Mouse (Mus musculus): Measurements from ENCODE around the gene Dnajb11. TPM values are rescaled to one million over a fixed set of nuclear protein-coding genes. Genes with fewer than 3 reads are reported as not detected.

The Dnajb11 gene
- polyA plus RNA-seq, 1 experiment from 2014 or later = 96.8 TPM

DNA sequence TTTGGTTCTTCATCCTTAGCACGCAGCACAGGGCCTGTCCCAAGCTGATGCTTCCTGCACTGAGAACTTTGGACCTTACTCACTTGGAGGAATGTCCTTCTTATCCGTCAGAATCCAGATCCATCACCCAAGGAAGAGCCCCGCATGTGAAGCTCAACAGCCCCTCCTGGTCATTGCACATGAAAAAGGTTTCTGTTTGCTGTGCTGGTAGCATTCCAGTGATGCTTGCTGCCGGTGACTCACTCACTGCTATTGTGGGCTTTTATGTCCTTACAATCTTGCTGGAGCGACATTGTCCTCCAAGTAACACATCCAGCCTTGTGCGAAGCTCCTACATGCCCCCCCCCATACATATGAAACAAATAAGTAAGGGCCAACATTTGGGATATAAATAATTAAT is 55.2 kb downstream of the Dnajb11 start:
- H3K27me3 ChIP-seq (replicated peaks; ENCODE audit: control insufficient read depth, insufficient read depth, low read length) = no peaks in the 10 kb centered on the region
- no peak for ATAC-seq
- no peak overlapping the region for H3K27ac ChIP-seq (ENCODE audit: low read depth, low read length)
- H3K4me1 ChIP-seq (ENCODE audit: control insufficient read depth, insufficient read depth, low read depth, low read length) = no peaks in the 10 kb centered on the region
- H3K4me3 ChIP-seq (ENCODE audit: low read length) = no peak overlapping the region
- H3K4me2 ChIP-seq (ENCODE audit: low read length) = no peak overlapping the region
- no peaks in the 10 kb centered on the region for H3K36me3 ChIP-seq (ENCODE audit: control insufficient read depth, insufficient read depth, low read length)
- 81% methylated on average over 6 of the region's 6 CpGs for WGBS
- no peak overlapping the region for H3K9ac ChIP-seq (ENCODE audit: low read depth, low read length)
- no peaks in the 10 kb centered on the region for H3K9me3 ChIP-seq (ENCODE audit: control insufficient read depth, low read length)

DNA sequence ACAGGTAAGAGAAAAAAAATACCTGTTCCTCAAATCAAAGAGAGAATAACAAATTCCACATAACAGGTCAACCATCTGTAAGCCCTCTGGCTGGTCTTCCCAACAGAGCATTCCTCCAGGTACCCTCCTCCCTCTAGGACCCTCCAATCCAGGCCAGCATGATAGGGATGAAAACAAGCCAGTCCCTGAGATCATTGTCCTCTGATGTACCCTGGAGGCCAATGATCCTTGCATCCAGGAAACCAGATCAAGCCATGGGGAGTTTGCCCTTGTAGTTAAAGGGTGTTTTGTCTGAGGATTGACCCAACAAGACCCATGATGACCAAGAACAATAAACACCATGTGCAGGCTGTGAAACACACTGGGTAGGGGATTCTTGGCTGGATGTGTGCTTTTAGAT is 56.6 kb downstream of the Dnajb11 start:
- no peak for ATAC-seq
- Histone ChIP-seq H3K9ac (ENCODE audit: low read depth, low read length) (no peak overlapping the region), H3K4me3 (ENCODE audit: low read length) (no peak overlapping the region), H3K4me1 (ENCODE audit: control insufficient read depth, insufficient read depth, low read depth, low read length) (no peaks in the 10 kb centered on the region), H3K9me3 (ENCODE audit: control insufficient read depth, low read length) (no peaks in the 10 kb centered on the region), H3K27me3 (replicated peaks; ENCODE audit: control insufficient read depth, insufficient read depth, low read length) (no peaks in the 10 kb centered on the region), H3K27ac (ENCODE audit: low read depth, low read length) (no peak overlapping the region), H3K4me2 (ENCODE audit: low read length) (no peak overlapping the region), H3K36me3 (ENCODE audit: control insufficient read depth, insufficient read depth, low read length) (no peaks in the 10 kb centered on the region)

DNA sequence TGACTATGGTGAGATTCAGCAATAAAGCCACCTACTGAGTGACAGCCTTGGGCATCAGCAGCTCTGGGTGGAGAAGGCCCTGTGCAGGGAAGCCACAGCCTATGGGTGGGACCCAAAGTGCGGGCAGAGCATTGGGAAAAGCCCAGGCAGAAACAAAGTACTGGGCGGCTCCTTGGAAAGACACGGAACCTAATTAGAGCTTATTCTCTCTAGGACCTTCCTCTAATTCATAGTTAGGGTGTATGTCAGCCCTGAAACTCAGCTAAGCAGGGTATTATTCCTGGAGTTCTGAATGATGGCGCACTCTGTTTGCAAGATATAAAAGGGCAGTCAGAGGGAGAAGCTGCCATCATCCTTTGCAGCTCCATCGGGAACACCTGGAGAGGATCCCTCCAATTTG is 60.4 kb downstream of the Dnajb11 start, which contains the start of gene Fetub:
Gene Fetub (plus strand): TSS at position 301 of the 400 bp plus-strand sequence.
- 89% methylated on average over 5 of the region's 5 CpGs for WGBS
- H3K4me1 ChIP-seq (ENCODE audit: control insufficient read depth, insufficient read depth, low read depth, low read length) = no peaks in the 10 kb centered on the region
- no peak within 1 kb of the TSS for H3K27ac ChIP-seq (ENCODE audit: low read depth, low read length)
- H3K4me2 ChIP-seq (ENCODE audit: low read length) = no peak within 1 kb of the TSS
- H3K36me3 ChIP-seq (ENCODE audit: control insufficient read depth, insufficient read depth, low read length) = no peaks in the 10 kb centered on the region
- no peak for ATAC-seq
- H3K27me3 ChIP-seq (replicated peaks; ENCODE audit: control insufficient read depth, insufficient read depth, low read length) = no peaks in the 10 kb centered on the region
- no peak within 1 kb of the TSS for H3K9ac ChIP-seq (ENCODE audit: low read depth, low read length)
- H3K4me3 ChIP-seq (ENCODE audit: low read length) = no peak within 1 kb of the TSS
- H3K9me3 ChIP-seq (ENCODE audit: control insufficient read depth, low read length) = no peaks in the 10 kb centered on the region

DNA sequence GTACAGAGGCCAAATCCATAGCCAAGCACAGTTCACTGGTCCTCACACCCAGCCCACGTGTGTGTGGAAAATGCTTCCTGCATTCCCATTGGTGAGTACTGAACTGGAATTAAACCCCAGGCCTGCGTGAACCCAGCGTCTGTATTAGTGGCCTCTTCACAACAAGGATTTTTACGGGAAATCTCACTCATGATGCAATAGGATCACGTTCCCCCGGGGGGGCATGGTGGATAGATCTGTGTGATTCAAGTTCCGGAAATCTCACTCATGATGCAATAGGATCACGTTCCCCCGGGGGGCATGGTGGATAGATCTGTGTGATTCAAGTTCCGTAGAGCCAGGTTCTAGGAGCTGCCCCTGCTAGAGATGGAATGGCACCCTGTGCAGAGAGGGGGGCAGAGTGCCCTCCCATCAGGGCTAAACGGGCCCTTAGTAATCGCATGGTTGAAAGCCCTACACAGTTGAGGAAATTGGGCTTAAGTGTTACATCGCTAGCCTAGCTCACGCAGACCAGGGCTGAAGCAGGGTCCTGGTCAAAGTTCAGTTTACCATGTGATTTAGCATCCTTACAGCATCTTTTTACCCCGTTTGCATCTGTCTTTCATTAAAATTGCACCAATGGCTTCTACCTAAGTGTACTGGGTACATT is 61.1 kb downstream of the Dnajb11 start:
- WGBS = 75% methylated on average over 15 of the region's 15 CpGs
- Histone ChIP-seq H3K4me1 (ENCODE audit: control insufficient read depth, insufficient read depth, low read depth, low read length) (no peaks in the 10 kb centered on the region), H3K36me3 (ENCODE audit: control insufficient read depth, insufficient read depth, low read length) (no peaks in the 10 kb centered on the region), H3K4me3 (ENCODE audit: low read length) (no peak overlapping the region), H3K27me3 (replicated peaks; ENCODE audit: control insufficient read depth, insufficient read depth, low read length) (no peaks in the 10 kb centered on the region), H3K9me3 (ENCODE audit: control insufficient read depth, low read length) (no peaks in the 10 kb centered on the region), H3K4me2 (ENCODE audit: low read length) (no peak overlapping the region), H3K27ac (ENCODE audit: low read depth, low read length) (no peak overlapping the region), H3K9ac (ENCODE audit: low read depth, low read length) (no peak overlapping the region)
- ATAC-seq = no peak

DNA sequence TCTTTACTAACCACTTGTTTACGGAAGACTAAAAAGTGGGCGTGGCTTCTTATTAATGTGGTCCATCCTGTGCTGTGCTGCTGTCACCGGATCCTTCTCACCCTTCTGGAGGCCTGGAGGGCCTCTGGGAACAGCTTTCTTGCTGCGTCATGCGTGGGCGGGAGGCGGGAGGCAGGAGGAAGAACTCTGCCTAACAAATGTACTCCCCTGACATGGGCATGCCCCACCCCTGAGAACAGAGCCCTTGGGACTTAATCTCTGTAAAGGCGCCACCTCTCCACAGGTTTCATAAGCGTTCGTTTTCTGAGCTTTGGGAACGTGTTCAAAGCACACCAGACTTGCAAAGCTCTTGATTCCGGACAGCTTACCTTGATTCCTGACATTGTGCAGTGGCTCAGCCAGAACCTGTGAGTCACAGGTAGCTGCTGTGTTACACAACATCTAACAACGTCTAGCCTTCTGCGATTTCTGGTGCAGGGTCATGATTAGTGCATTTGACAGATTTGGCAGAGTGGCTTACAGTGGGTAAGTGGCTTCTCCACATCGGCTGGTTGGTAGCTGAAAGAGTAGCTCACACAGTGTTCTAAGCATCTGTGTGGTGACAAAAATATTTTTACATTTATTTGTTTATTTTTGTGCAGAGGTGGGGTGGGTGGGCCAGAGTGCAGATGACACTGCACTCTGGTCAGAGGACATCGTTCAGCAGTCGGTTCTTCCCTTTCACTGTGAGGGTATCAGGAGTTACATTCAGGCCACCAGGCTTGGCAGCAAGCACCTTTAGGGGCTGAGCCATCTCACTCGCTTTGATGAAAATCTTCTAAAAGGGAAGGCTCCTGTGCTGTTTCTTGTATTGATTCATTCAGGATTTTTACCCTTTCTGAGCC is 62.6 kb downstream of the Dnajb11 start:
- H3K9ac ChIP-seq (ENCODE audit: low read depth, low read length) = no peak overlapping the region
- ATAC-seq = no peak
- H3K27ac ChIP-seq (ENCODE audit: low read depth, low read length) = no peak overlapping the region
- H3K36me3 ChIP-seq (ENCODE audit: control insufficient read depth, insufficient read depth, low read length) = no peaks in the 10 kb centered on the region
- H3K27me3 ChIP-seq (replicated peaks; ENCODE audit: control insufficient read depth, insufficient read depth, low read length) = no peaks in the 10 kb centered on the region
- no peak overlapping the region for H3K4me2 ChIP-seq (ENCODE audit: low read length)
- no peak overlapping the region for H3K4me3 ChIP-seq (ENCODE audit: low read length)
- H3K4me1 ChIP-seq (ENCODE audit: control insufficient read depth, insufficient read depth, low read depth, low read length) = no peaks in the 10 kb centered on the region
- WGBS = 68% methylated on average over 18 of the region's 18 CpGs
- no peaks in the 10 kb centered on the region for H3K9me3 ChIP-seq (ENCODE audit: control insufficient read depth, low read length)

- H3K4me2 ChIP-seq (ENCODE audit: low read length) = no peak overlapping the region
- 94% methylated on average over 5 of the region's 5 CpGs for WGBS
- no peak overlapping the region for H3K4me3 ChIP-seq (ENCODE audit: low read length)
- no peaks in the 10 kb centered on the region for H3K9me3 ChIP-seq (ENCODE audit: control insufficient read depth, low read length)
- no peak overlapping the region for H3K27ac ChIP-seq (ENCODE audit: low read depth, low read length)
- no peak for ATAC-seq
- no peaks in the 10 kb centered on the region for H3K36me3 ChIP-seq (ENCODE audit: control insufficient read depth, insufficient read depth, low read length)
- no peaks in the 10 kb centered on the region for H3K4me1 ChIP-seq (ENCODE audit: control insufficient read depth, insufficient read depth, low read depth, low read length)
- H3K9ac ChIP-seq (ENCODE audit: low read depth, low read length) = no peak overlapping the region
- no peaks in the 10 kb centered on the region for H3K27me3 ChIP-seq (replicated peaks; ENCODE audit: control insufficient read depth, insufficient read depth, low read length)
Measured at GRCm38 (mm10) chr16:22921761-22922160, 64.1 kb downstream of the Dnajb11 start.

DNA sequence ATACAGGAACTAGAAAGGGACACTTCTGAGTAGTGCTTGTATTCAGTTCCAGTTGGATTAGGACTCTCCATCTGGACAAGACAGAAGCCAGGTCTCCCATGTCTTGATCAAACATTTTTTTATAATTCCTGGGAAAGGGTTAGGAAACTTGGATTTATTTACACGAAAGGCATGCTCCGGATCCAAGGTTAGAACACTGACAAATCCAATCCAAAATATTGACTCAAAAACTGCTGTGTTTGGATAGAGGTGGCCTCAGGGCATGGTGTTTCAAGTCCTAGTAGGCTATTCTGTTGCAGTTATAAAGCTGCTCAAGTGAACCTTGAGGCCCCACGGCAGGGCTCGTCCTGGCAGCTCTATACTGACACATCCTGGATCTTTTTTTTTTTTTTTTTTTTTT is 64.8 kb downstream of the Dnajb11 start:
- Histone ChIP-seq H3K9ac (ENCODE audit: low read depth, low read length) (no peak overlapping the region), H3K9me3 (ENCODE audit: control insufficient read depth, low read length) (no peaks in the 10 kb centered on the region), H3K4me1 (ENCODE audit: control insufficient read depth, insufficient read depth, low read depth, low read length) (no peaks in the 10 kb centered on the region), H3K4me3 (ENCODE audit: low read length) (no peak overlapping the region), H3K36me3 (ENCODE audit: control insufficient read depth, insufficient read depth, low read length) (no peaks in the 10 kb centered on the region), H3K27me3 (replicated peaks; ENCODE audit: control insufficient read depth, insufficient read depth, low read length) (no peaks in the 10 kb centered on the region), H3K27ac (ENCODE audit: low read depth, low read length) (no peak overlapping the region), H3K4me2 (ENCODE audit: low read length) (no peak overlapping the region)
- 90% methylated on average over 4 of the region's 4 CpGs for whole genome bisulfite sequencing
- ATAC-seq = no peak

Other genes with a start within 250 kb of the Dnajb11 start
- 6.7 and 6.9 TPM in 2 replicates for gene Dgkg, start 200.6 kb upstream of the Dnajb11 start, polyA plus RNA-seq (2015; fragmentation: Nextera tagmentation; extraction: Ambion mirVana)
- 0.18 and 0.25 TPM in 2 replicates for gene Crygs, start 46.3 kb upstream of the Dnajb11 start, polyA plus RNA-seq (2015; fragmentation: Nextera tagmentation; extraction: Ambion mirVana)
- gene Tbccd1, start 176 bp upstream of the Dnajb11 start, polyA plus RNA-seq (2015; fragmentation: Nextera tagmentation; extraction: Ambion mirVana) = 20.1 and 23.5 TPM in 2 replicates
- not detected in 2 replicates for gene Ahsg, start 33.4 kb downstream of the Dnajb11 start, polyA plus RNA-seq (2015; fragmentation: Nextera tagmentation; extraction: Ambion mirVana)
- not detected in 2 replicates for gene Fetub, start 60.5 kb downstream of the Dnajb11 start, polyA plus RNA-seq (2015; fragmentation: Nextera tagmentation; extraction: Ambion mirVana)
- 0.15 TPM in 1 of 2 replicates, not detected in the other for gene Hrg, start 93.2 kb downstream of the Dnajb11 start, polyA plus RNA-seq (2015; fragmentation: Nextera tagmentation; extraction: Ambion mirVana)
- 0.14 and 0.20 TPM in 2 replicates for gene Kng2, start 171.6 kb downstream of the Dnajb11 start, polyA plus RNA-seq (2015; fragmentation: Nextera tagmentation; extraction: Ambion mirVana)
- gene Kng1, start 200.0 kb downstream of the Dnajb11 start, polyA plus RNA-seq (2015; fragmentation: Nextera tagmentation; extraction: Ambion mirVana) = 0.10 TPM in 1 of 2 replicates, not detected in the other
- 334 and 357 TPM in 2 replicates for gene Eif4a2, start 249.6 kb downstream of the Dnajb11 start, polyA plus RNA-seq (2015; fragmentation: Nextera tagmentation; extraction: Ambion mirVana)

Measured in hindbrain, embryonic 16.5 days (tissue).